Mouse (Mus musculus) cerebellum, adult 8-10 months (tissue): ENCODE measurements around the gene Wasf1.

Experiments used
- DNase-seq: peaks from one replicate; pipeline ENCODE4 v3.0.0; 2022

Wasf1 gene

DNA sequence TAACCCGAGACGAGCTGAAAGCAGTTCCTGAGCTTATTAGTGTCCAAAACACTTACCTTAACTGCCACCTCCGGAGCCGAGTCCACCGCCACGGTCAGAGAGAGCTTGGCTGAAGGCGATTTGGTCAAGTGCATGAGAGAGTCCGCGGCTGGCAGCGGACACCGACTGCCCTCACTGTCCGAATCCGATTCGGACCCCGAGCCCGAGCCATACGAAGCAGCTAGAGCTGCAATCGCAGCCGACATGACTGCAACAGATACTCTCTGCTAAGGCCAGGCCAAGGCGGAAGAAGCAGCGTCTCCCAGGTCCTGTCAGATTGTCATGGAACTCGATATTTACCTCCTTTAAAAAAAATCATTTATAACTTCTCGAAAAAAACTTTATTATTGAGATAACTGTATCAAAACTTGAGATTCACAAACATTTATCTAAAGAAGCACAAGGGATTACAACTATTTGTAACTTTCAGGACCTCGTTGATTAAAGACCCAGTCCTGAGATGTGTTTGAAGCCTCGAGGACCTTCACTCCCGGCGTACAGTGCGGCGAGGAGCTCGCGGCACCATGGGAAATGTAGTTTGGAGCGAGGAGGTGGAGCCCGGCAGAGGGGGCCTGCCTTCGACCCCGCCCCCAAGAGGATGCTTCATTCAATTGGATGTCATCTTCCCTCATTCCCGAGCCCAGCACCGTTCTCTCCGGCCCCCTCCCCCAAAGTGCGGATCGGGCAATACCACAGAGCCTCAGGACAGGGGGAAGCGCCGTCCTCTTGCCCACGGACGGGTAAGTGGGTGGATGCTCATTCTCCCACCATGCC, at the start of gene Wasf1, which contains the start of gene Cdc40:
Wasf1 (plus strand) TSS at position 645 of the 813 bp plus-strand sequence.
Cdc40 (minus strand) TSS at position 481 of the 813 bp plus-strand sequence.
- peak; percentile 98 for DNase-seq

DNA sequence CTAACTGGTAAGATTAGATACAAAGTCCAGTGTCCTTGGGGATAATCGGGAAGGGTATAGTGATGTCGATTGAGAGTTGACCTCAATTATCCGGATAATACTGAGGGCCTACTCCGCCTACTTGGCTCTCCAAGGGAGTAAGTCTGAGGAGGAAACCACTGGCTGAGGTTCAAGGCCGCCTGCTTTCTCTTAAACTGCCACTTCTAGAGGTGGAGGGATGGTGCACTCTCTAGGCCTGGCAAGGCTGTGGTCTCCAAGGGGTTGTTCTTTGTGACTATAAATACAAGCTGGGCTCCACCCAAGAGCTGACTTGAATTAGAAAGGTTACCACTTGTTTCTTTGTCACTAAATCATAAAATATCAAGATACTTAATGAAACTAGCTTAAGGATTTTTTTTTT, 43.2 kb upstream of the Wasf1 start:
- no peak for DNase-seq

DNA sequence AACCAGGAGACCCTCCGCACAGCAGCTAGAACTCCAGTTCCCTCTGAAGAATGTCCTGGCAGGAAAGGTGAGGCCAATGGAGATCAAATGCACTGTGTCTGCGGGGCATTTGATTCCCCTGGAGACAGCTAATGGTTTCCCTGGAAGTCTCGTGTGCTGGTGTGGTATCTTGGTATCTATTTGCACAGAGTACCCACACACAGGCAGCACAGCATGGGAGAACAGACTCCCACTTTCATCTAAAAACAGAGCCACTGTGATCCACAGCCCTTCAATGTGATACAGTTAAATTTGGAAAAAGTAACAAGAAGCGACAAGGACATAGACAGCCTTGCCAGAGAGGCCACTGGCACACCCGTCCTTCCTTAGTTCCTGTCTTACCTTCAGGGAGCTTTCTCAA, 39.4 kb upstream of the Wasf1 start:
- no peak for DNase-seq

DNA sequence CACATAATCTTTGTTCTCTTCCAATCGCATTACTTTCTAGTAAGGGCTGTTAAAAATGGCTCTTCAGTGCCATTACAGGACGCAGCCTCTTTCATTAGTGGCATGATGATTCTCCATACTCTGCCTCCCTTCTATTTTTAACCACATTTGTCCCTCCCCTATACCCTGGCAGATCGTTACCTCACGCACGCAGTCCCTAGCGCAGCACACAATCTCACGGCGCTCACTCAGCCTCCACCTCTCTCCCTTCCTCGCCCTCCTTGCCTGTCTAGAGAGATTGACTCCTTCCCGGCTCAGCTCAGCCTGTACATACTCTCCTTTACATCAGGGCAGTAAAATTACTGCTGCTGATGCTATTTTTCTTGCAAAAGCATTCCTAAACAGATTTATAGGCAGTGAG, 38.7 kb upstream of the Wasf1 start:
- DNase-seq, result no peak

DNA sequence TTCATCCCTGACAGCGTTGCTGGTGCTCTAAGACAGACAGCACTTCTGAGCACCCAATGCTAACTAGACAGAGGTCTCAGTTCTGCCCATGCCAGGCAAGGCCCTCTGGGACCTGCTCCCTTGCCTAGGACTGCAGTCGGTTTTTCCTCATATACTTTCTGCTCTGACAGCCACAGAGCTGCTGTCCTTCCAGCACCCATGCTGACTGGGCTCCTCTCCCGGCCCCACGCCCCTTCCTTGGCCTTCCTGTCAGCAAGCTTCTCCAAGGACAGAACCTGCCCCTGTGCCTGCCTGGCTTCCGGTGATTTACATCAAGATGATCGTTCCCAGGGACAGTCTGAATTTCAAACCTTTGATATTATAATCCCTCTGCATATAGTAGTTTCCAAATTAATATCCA, 37.6 kb upstream of the Wasf1 start:
- DNase-seq, result no peak

DNA sequence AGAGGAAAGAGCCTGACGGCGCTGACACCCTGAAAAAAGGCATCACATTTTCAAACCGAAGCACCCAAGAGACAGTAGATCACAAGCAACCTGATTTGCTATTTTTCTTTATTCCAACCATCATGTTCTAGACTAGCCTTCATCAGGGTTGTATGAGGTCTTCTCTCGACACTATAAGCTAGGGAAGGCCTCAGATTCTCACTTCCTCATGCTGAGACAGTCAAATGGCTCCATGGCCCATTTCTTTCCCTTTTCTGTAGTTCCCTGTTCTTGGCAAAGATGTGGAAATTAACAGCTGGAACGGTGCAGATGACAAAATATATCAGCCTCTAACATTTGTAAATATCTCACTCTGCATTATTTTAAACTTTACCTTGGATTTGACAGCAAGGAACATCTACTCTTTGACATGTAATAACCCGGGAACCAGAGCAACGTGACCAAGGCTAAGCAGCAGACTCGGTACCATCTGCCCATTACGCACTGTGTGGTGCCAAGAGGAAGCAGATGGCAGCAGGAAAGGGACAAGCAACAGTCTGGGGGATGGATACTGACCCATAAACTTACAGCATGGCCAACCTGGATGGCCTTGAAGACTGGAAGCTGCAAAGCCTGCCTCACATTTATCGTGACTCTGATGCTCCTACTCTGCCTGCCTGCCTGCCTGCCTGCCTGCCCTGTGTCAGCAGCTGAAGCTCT, 36.0 kb upstream of the Wasf1 start:
- DNase-seq, result peak; percentile 80

DNA sequence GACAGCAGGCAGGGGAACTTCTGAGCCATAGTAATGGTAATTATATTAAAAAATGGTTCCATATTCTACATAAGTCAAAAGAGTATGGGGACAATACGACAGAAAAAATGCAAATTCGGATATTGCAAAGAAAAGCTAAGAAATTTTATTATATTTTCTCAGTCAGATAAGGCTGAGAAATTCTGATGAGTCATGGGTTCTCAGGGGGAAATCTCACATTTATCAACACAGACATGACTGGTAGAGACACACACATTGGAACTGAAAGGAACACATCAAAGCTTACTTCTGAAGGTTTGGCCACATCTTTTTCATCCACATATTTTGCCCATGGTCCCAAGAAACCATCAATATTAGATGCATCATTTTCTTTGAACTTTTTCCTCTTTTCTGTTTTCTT, 32.6 kb upstream of the Wasf1 start:
- DNase-seq, result no peak

GRCm38 (mm10) chr10:40851138-40851537, 32.1 kb upstream of the Wasf1 start:
- DNase-seq, result no peak

- DNase-seq, result no peak
Observed at GRCm38 (mm10) chr10:40855616-40856015, 27.7 kb upstream of the Wasf1 start.

DNA sequence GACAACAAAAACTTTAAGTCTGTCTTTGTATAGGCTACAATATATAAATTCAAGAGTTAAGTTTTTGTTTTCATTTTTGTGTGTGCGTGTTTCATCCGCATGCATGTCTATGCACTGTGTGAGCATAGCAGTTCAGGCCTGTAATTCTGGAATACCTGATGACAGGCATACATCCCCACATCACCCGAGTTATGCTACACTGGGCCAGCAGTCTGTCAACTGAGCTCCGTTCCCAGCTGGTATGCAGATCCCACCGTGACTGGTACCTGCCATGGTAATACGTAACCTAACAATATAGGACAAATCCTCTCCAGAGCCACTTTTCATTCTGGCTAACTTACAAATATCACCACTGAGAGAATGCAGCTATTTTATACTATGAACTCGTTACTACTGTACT, 26.6 kb upstream of the Wasf1 start:
- no peak for DNase-seq

DNA sequence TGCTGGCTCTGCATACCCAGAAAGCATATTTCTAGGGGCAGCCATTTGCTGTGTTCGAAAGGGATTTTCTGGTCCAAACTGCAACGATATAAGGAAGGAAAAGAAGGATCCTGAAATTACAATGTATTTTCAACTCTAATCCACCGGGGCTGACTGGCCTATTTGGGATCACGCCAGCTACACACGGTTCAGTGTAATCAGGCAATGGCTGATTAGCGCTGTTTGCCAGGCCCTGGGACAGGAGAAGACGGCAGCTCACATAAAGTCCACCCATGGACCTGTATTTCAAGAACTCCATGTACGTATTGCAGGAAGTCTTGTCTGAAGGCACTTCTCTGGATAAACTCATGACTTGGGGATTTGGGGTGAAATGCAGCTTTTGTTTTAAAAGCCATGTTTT, 25.7 kb upstream of the Wasf1 start:
- DNase-seq, result peak; percentile 78

DNA sequence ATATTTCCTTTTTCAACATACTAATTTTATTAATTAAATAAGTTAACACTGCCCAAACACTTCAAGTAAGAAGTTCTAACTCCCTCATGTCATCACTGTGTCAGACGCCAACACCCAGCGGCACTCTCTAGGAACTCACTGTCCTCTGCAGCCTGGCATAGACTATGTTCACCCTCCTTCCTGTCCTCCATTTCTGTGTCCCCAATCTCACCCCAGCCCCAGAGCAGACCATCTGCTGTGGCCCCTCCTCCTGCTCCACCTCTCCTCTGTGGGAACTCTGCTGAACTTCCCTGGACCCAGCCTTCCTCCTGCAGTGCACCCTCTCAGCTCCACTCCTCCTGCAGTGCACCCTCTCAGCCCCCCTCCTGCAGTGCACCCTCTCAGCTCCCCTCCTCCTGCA, 15.2 kb upstream of the Wasf1 start:
- DNase-seq, result peak; percentile 35

GRCm38 (mm10) chr10:40871301-40871700, 12.0 kb upstream of the Wasf1 start:
- DNase-seq, result no peak

GRCm38 (mm10) chr10:40872052-40872451, 11.2 kb upstream of the Wasf1 start:
- peak; percentile 58 for DNase-seq

DNA sequence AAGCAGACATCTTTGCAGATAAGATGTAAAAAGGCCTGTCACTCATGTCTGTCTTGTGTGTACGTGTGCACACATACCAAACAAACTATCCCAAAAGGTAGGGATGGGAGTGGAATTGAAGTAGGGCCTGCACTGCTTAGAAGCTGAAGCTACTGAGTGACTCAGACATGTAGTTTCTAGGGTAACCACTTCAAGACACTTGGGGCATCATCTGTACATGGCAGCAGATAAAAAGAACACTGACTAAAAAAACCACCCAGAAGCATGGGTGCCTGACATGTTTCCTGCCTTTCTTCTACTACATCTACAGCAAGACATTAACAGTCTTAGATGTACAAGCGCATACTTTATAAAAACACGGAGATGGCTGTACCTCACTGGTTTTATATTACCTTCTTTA, 5.0 kb upstream of the Wasf1 start:
- DNase-seq, result no peak

DNA sequence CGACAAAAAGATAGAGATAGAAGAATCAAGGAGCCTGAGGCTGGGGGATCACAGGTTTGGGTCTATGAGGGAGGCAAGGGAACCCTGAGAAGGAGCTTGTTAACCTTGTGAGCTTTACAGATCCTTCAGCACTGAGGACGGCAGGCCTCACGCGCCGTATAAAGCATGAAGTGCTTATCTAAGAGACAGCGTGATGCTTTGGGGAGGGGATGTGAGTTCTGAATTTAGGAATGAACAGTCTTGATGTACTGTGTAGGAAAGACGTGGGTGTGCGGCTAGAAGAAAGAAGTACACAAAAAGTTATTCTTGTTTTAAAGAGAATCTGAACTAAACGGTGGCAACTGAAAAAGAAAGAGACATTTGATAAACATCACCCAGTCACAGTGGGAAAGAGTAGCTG, 3.3 kb upstream of the Wasf1 start:
- no peak for DNase-seq

DNA sequence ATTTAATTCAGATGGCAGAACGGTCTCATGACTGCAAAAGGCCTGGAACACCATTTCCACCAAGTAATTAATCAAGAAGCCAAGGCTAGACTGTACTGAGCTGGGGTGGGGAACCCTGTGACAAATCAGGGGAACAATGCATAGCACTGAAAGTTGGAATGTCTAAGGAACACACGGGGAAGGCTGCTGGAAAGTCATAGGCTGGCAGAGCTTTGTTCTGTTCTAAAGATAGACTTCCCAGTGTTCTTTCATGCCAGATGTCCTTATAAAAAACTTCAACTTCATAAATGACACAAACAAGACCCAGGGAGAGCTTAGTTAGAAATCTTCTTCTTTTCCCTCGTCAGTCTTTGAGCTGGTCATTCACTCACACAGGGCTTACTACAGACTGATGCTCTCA, 2.0 kb upstream of the Wasf1 start:
- DNase-seq, result no peak

DNA sequence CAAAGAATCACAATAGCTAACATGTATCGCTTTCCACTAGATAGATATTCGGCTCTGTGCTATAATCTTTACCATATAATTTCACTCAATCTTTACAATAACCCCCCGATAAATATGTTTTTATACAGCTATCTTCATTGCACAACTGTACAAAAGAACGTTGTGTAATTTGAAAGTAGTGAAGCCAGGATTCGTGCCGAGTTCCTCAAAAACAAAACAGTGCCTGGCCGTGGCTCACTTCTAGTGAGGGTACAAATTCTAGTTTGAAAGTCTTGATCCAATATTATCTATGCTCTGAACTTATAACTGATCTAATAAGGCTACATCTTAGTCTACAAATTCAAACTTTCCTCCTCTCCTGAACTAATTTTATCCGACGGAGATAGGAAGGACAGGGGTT, 942 bp upstream of the Wasf1 start:
- DNase-seq, result no peak

GRCm38 (mm10) chr10:40883644-40884278, 486 bp downstream of the Wasf1 start:
- no peak for DNase-seq

GRCm38 (mm10) chr10:40884279-40884806, 1.1 kb downstream of the Wasf1 start:
- DNase-seq, result peak; percentile 70

GRCm38 (mm10) chr10:40885432-40885831, 2.2 kb downstream of the Wasf1 start:
- DNase-seq, result no peak

DNA sequence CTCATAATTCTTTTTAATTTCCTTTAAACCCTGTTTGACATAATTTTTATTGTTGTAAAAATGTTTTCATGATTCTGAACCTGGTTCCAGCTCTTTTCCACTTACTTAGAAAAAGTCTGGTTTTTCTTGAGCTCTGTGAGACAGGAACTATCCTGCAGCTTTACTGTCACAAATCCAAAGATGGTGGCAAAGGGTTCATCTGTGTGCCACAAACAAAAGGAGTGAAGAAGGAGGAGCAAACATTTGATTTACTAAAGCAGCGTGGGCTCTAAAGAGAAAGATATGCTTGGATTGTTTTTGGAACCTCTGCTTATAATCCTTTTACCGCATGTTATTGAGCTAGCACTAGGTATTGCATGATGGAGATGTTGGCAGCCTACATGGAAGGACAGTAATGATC, 4.0 kb downstream of the Wasf1 start:
- no peak for DNase-seq

- DNase-seq, result no peak
Observed at GRCm38 (mm10) chr10:40889146-40889545, 5.9 kb downstream of the Wasf1 start.

DNA sequence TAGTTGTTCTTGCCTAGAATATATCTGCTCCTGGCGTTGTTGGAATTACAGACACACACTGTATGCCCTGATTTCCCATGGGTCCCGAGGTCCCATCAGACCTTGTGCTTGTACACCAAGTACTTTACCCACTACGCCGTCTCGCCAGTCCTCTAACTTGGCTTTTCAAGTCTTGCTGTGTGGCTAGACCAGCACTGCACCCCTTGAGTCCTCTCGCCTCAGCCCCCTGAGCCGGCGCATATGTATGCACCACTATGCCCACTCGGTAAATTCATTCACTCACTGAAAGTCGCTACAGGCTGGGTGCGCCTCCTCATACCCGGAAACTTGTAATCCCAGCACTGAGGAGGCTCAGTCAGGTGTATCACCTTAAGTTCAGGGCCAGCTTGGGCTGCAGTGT, 12.5 kb downstream of the Wasf1 start:
- no peak for DNase-seq
